Mouse (Mus musculus): Measurements from ENCODE around the gene Alg1. TPM values are rescaled to one million over a fixed set of nuclear protein-coding genes. Genes with fewer than 3 reads are reported as not detected.

The Alg1 gene
- polyA plus RNA-seq, 2 experiments: 11.4 to 12.1 TPM

- Histone ChIP-seq H3K4me3 (ENCODE audit: insufficient read depth in 1 of 2, low read depth in 2 of 2, low read length in 2 of 2) (no peak overlapping the region), H3K4me2 (ENCODE audit: low read depth) (no peak overlapping the region), H3K9ac (replicated peaks) (no peak overlapping the region), H3K9me3 (ENCODE audit: control insufficient read depth, low read length) (no peaks in the 10 kb centered on the region), H3K27ac (no peak overlapping the region), H3K4me1 (replicated peaks; ENCODE audit: control insufficient read depth in 2 of 2, insufficient read depth in 2 of 2, low read length in 1 of 2) (peaks cover 2 to 3% of the 10 kb centered on the region in 2 experiments; a peak in 1 of 4 replicates), H3K36me3 (replicated peaks; ENCODE audit: control insufficient read depth, insufficient read depth, low read depth) (no peaks in the 10 kb centered on the region), H3K27me3 (ENCODE audit: control insufficient read depth, insufficient read depth, low read length) (no peaks in the 10 kb centered on the region)
- ATAC-seq (ENCODE audit: insufficient read depth) (no peak), DNase-seq (ENCODE audit: low read depth in 3 of 3, low spot score in 3 of 3) (no peak)
- 63% methylated on average over 5 of the region's 5 CpGs for WGBS (ENCODE audit: insufficient replicate concordance)
- TF ChIP-seq CTCF (IDR thresholded peaks at IDR 0.05; ENCODE audit: low read depth): no peak
- TF ChIP-seq EP300 (IDR thresholded peaks at IDR 0.05; ENCODE audit: low read depth): no peak
These were observed 27.4 kb upstream of the Alg1 start for GRCm38 (mm10) chr16:5206051-5206450.

DNA sequence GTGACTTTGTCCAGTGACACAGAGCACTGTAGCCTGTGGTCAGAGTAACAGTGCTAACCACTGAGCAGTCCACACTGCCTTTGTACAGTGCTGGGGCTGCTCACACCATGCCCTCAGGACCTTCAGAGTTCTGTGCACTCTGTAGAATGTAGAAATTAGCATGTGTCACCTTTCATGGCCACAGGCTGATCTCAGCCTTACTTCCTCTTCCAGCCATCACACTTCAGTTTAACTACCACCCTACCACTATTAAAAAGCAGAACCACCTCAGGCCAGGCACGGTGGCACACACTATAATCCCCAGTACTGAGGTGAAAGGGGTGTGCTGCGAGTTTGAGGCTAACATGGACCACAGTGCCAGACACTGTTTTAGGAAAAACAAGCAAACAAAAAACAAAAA is 23.1 kb upstream of the Alg1 start:
- Histone ChIP-seq H3K9ac (replicated peaks) (no peak overlapping the region), H3K9me3 (ENCODE audit: control insufficient read depth, low read length) (no peaks in the 10 kb centered on the region), H3K27ac (no peak overlapping the region), H3K4me1 (replicated peaks; ENCODE audit: control insufficient read depth in 2 of 2, insufficient read depth in 2 of 2, low read length in 1 of 2) (no peaks in the 10 kb centered on the region), H3K4me3 (ENCODE audit: insufficient read depth in 1 of 2, low read depth in 2 of 2, low read length in 2 of 2) (no peak overlapping the region), H3K4me2 (ENCODE audit: low read depth) (no peak overlapping the region), H3K27me3 (ENCODE audit: control insufficient read depth, insufficient read depth, low read length) (no peaks in the 10 kb centered on the region), H3K36me3 (replicated peaks; ENCODE audit: control insufficient read depth, insufficient read depth, low read depth) (no peaks in the 10 kb centered on the region)
- ATAC-seq (ENCODE audit: insufficient read depth) (no peak), DNase-seq (ENCODE audit: low read depth in 3 of 3, low spot score in 3 of 3) (no peak)
- WGBS (ENCODE audit: insufficient replicate concordance): 18% methylated on average over 2 of the region's 2 CpGs
- no peak for TF ChIP-seq EP300 (IDR thresholded peaks at IDR 0.05; ENCODE audit: low read depth)

GRCm38 (mm10) chr16:5212150-5212549 is 21.3 kb upstream of the Alg1 start:
- TF ChIP-seq EP300 (IDR thresholded peaks at IDR 0.05; ENCODE audit: low read depth): no peak
- no peak for TF ChIP-seq CTCF (IDR thresholded peaks at IDR 0.05; ENCODE audit: low read depth)
- H3K9me3 ChIP-seq (ENCODE audit: control insufficient read depth, low read length): no peaks in the 10 kb centered on the region
- no peaks in the 10 kb centered on the region for H3K27me3 ChIP-seq (ENCODE audit: control insufficient read depth, insufficient read depth, low read length)
- 61% methylated on average over 3 of the region's 3 CpGs for WGBS (ENCODE audit: insufficient replicate concordance)
- ATAC-seq (ENCODE audit: insufficient read depth): no peak
- H3K9ac ChIP-seq (replicated peaks): no peak overlapping the region
- no peak overlapping the region for H3K4me2 ChIP-seq (ENCODE audit: low read depth)
- no peaks in the 10 kb centered on the region for H3K4me1 ChIP-seq (replicated peaks; ENCODE audit: control insufficient read depth in 2 of 2, insufficient read depth in 2 of 2, low read length in 1 of 2)
- H3K36me3 ChIP-seq (replicated peaks; ENCODE audit: control insufficient read depth, insufficient read depth, low read depth): no peaks in the 10 kb centered on the region
- no peak overlapping the region for H3K4me3 ChIP-seq (ENCODE audit: insufficient read depth in 1 of 2, low read depth in 2 of 2, low read length in 2 of 2)
- no peak for DNase-seq (ENCODE audit: low read depth in 3 of 3, low spot score in 3 of 3)
- no peak overlapping the region for H3K27ac ChIP-seq

GRCm38 (mm10) chr16:5214126-5214525 is 19.3 kb upstream of the Alg1 start:
- Histone ChIP-seq H3K4me3 (ENCODE audit: insufficient read depth in 1 of 2, low read depth in 2 of 2, low read length in 2 of 2) (no peak overlapping the region), H3K9ac (replicated peaks) (no peak overlapping the region), H3K4me1 (replicated peaks; ENCODE audit: control insufficient read depth in 2 of 2, insufficient read depth in 2 of 2, low read length in 1 of 2) (no peaks in the 10 kb centered on the region), H3K27me3 (ENCODE audit: control insufficient read depth, insufficient read depth, low read length) (no peaks in the 10 kb centered on the region), H3K4me2 (ENCODE audit: low read depth) (no peak overlapping the region), H3K9me3 (ENCODE audit: control insufficient read depth, low read length) (no peaks in the 10 kb centered on the region), H3K27ac (no peak overlapping the region), H3K36me3 (replicated peaks; ENCODE audit: control insufficient read depth, insufficient read depth, low read depth) (no peaks in the 10 kb centered on the region)
- DNase-seq (ENCODE audit: low read depth in 3 of 3, low spot score in 3 of 3): no peak
- TF ChIP-seq CTCF (IDR thresholded peaks at IDR 0.05; ENCODE audit: low read depth) (no peak), EP300 (IDR thresholded peaks at IDR 0.05; ENCODE audit: low read depth) (no peak)
- 64% methylated on average over 2 of the region's 2 CpGs for WGBS (ENCODE audit: insufficient replicate concordance)
- no peak for ATAC-seq (ENCODE audit: insufficient read depth)

- Histone ChIP-seq H3K27me3 (ENCODE audit: control insufficient read depth, insufficient read depth, low read length) (no peaks in the 10 kb centered on the region), H3K4me1 (replicated peaks; ENCODE audit: control insufficient read depth in 2 of 2, insufficient read depth in 2 of 2, low read length in 1 of 2) (no peaks in the 10 kb centered on the region), H3K27ac (no peak overlapping the region), H3K9me3 (ENCODE audit: control insufficient read depth, low read length) (no peaks in the 10 kb centered on the region), H3K4me3 (ENCODE audit: insufficient read depth in 1 of 2, low read depth in 2 of 2, low read length in 2 of 2) (no peak overlapping the region), H3K9ac (replicated peaks) (no peak overlapping the region), H3K36me3 (replicated peaks; ENCODE audit: control insufficient read depth, insufficient read depth, low read depth) (no peaks in the 10 kb centered on the region), H3K4me2 (ENCODE audit: low read depth) (no peak overlapping the region)
- ATAC-seq (ENCODE audit: insufficient read depth): no peak
- DNase-seq (ENCODE audit: low read depth in 3 of 3, low spot score in 3 of 3): no peak
- WGBS (ENCODE audit: insufficient replicate concordance): 43% methylated on average over 6 of the region's 6 CpGs
- no peak for TF ChIP-seq CTCF (IDR thresholded peaks at IDR 0.05; ENCODE audit: low read depth)
- TF ChIP-seq EP300 (IDR thresholded peaks at IDR 0.05; ENCODE audit: low read depth): no peak
These were observed 16.7 kb upstream of the Alg1 start for GRCm38 (mm10) chr16:5216686-5217085.
